Mouse (Mus musculus) liver, adult (tissue): ENCODE results near the gene Cabp7.

Experiments
- GATA4 ChIP-seq: IDR thresholded peaks from 2 replicates; pipeline ENCODE4 v1.6.1; 2014; ENCODE audit warnings: mild to moderate bottlenecking, low read length; ENCODE audit not compliant: insufficient replicate concordance

Cabp7 gene

GRCm38 (mm10) chr11:4756984-4757788, 10.6 kb upstream of the Cabp7 start:
- no peak for TF ChIP-seq GATA4

GRCm38 (mm10) chr11:4756460-4756859, 9.9 kb upstream of the Cabp7 start:
- TF ChIP-seq GATA4: no peak

- TF ChIP-seq GATA4: no peak
These were observed 8.3 kb upstream of the Cabp7 start for GRCm38 (mm10) chr11:4754867-4755266.

GRCm38 (mm10) chr11:4754036-4754435, 7.5 kb upstream of the Cabp7 start:
- TF ChIP-seq GATA4: no peak

GRCm38 (mm10) chr11:4752836-4753235, 6.3 kb upstream of the Cabp7 start:
- no peak for TF ChIP-seq GATA4

- no peak for TF ChIP-seq GATA4
These were observed 3.7 kb upstream of the Cabp7 start for GRCm38 (mm10) chr11:4750263-4750662.

- TF ChIP-seq GATA4: no peak
These were observed 707 bp upstream of the Cabp7 start for GRCm38 (mm10) chr11:4747285-4747684.

GRCm38 (mm10) chr11:4745969-4746368, 609 bp downstream of the Cabp7 start:
- no peak for TF ChIP-seq GATA4

- no peak for TF ChIP-seq GATA4
These were observed 1.9 kb downstream of the Cabp7 start for GRCm38 (mm10) chr11:4744691-4745090.

GRCm38 (mm10) chr11:4740785-4741184, 5.8 kb downstream of the Cabp7 start:
- no peak for TF ChIP-seq GATA4

GRCm38 (mm10) chr11:4738719-4739118, 7.9 kb downstream of the Cabp7 start:
- TF ChIP-seq GATA4: no peak

- TF ChIP-seq GATA4: no peak
These were observed 8.9 kb downstream of the Cabp7 start for GRCm38 (mm10) chr11:4737682-4738081.

GRCm38 (mm10) chr11:4736355-4736754, 10.2 kb downstream of the Cabp7 start:
- TF ChIP-seq GATA4: no peak

GRCm38 (mm10) chr11:4734179-4734578, 12.4 kb downstream of the Cabp7 start:
- no peak for TF ChIP-seq GATA4

- TF ChIP-seq GATA4: no peak
These were observed 14.8 kb downstream of the Cabp7 start for GRCm38 (mm10) chr11:4731781-4732180.

- TF ChIP-seq GATA4: no peak
These were observed 15.7 kb downstream of the Cabp7 start for GRCm38 (mm10) chr11:4730913-4731312.

GRCm38 (mm10) chr11:4730096-4730495, 16.5 kb downstream of the Cabp7 start:
- TF ChIP-seq GATA4: no peak
